Mouse (Mus musculus) embryonic facial prominence, embryonic 10.5 days (tissue): ENCODE measurements around the gene Cebpg. TPM values are rescaled to one million over a fixed set of nuclear protein-coding genes. Genes with fewer than 3 reads are reported as not detected.

Experiments
- DNase-seq: peaks from one replicate; pipeline ENCODE4 v3.0.0-alpha.2; 2017; ENCODE audit warnings: low spot score
- H3K27ac ChIP-seq: fragments of 300-500 bp; sonication (generic); replicated peaks from 2 replicates; pipeline ENCODE4 v1.5.1; 2016; ENCODE audit warnings: mild to moderate bottlenecking
- H3K27me3 ChIP-seq: fragments of 300-500 bp; sonication (generic); replicated peaks from 2 replicates; pipeline ENCODE4 v1.6.1; 2016; ENCODE audit warnings: low read depth, mild to moderate bottlenecking; ENCODE audit not compliant: poor library complexity, severe bottlenecking
- H3K36me3 ChIP-seq: fragments of 300-500 bp; sonication (generic); replicated peaks from 2 replicates; pipeline ENCODE4 v1.6.1; 2016; ENCODE audit warnings: mild to moderate bottlenecking, moderate library complexity
- H3K4me1 ChIP-seq: fragments of 300-500 bp; sonication (generic); 2 replicates; pipeline ENCODE4 v1.6.1; 2016
- H3K4me3 ChIP-seq: fragments of 300-500 bp; sonication (generic); 2 replicates; pipeline ENCODE4 v1.5.1; 2016; ENCODE audit warnings: mild to moderate bottlenecking, moderate library complexity
- H3K9me3 ChIP-seq: fragments of 300-500 bp; sonication (generic); 2 replicates; pipeline ENCODE4 v1.6.1; 2016; ENCODE audit warnings: mild to moderate bottlenecking
- WGBS: fragments of 180-500 bp; shearing (Covaris S2); methylation state at CpG from one replicate; pipeline ENCODE4 v1.1.7; 2016; 5-methylcytosine and 5-hydroxymethylcytosine counted together
- polyA plus RNA-seq: library from polyadenylated mRNA; unstranded; fragments of >200 nt; fragmentation: Nextera tagmentation; extraction: Ambion mirVana; gene quantifications from 2 replicates; pipeline ENCODE4 v1.2.1, GENCODE M21; 2016

The Cebpg gene
- 42.9 and 46.8 TPM in 2 replicates for polyA plus RNA-seq

- peak within 1 kb of the TSS; percentile 97 for H3K4me3 ChIP-seq
- under 1% methylated on average over 52 of the region's 53 CpGs for WGBS
- no peaks in the 10 kb centered on the region; the same call in 1 of the 2 replicates for H3K9me3 ChIP-seq
- H3K27me3 ChIP-seq, result no peaks in the 10 kb centered on the region
- DNase-seq, result peak; percentile 96
- H3K36me3 ChIP-seq, result peaks cover 6% of the 10 kb centered on the region; the same call in 1 of the 2 replicates
- H3K4me1 ChIP-seq, result peaks cover 26% of the 10 kb centered on the region
- peak within 1 kb of the TSS; percentile 97 for H3K27ac ChIP-seq
These were observed at the start of gene Cebpg for GRCm38 (mm10) chr7:35056436-35056864. Gene Cebpg, minus strand, starts transcription at chr7:35056573.

- Histone ChIP-seq H3K4me3 (no peak overlapping the region), H3K27ac (no peak overlapping the region), H3K27me3 (no peaks in the 10 kb centered on the region), H3K4me1 (no peaks in the 10 kb centered on the region), H3K9me3 (no peaks in the 10 kb centered on the region; the same call in 1 of the 2 replicates), H3K36me3 (no peaks in the 10 kb centered on the region)
- WGBS, result 92% methylated on average over 4 of the region's 4 CpGs
- no peak for DNase-seq
These were observed 43.2 kb upstream of the Cebpg start for GRCm38 (mm10) chr7:35099528-35099927.

- Histone ChIP-seq H3K4me1 (no peaks in the 10 kb centered on the region), H3K4me3 (no peak overlapping the region), H3K36me3 (no peaks in the 10 kb centered on the region), H3K9me3 (no peaks in the 10 kb centered on the region; the same call in 1 of the 2 replicates), H3K27me3 (no peaks in the 10 kb centered on the region), H3K27ac (no peak overlapping the region)
- no peak for DNase-seq
- WGBS, result 79% methylated on average over 4 of the region's 4 CpGs
These were observed 42.4 kb upstream of the Cebpg start for GRCm38 (mm10) chr7:35098777-35099176.

- Histone ChIP-seq H3K36me3 (no peaks in the 10 kb centered on the region), H3K27ac (no peak overlapping the region), H3K27me3 (no peaks in the 10 kb centered on the region), H3K4me1 (0 out of 2 replicates have a peak, but pooled peaks cover 7% of the 10 kb centered on the region), H3K4me3 (no peak overlapping the region), H3K9me3 (no peaks in the 10 kb centered on the region)
- WGBS, result 76% methylated on average over 9 of the region's 9 CpGs
- no peak for DNase-seq
These were observed 38.8 kb upstream of the Cebpg start for GRCm38 (mm10) chr7:35094975-35095678.

- no peak overlapping the region for H3K4me3 ChIP-seq
- H3K27ac ChIP-seq, result no peak overlapping the region
- H3K27me3 ChIP-seq, result peaks cover 16% of the 10 kb centered on the region; the same call in 1 of the 2 replicates
- WGBS, result 76% methylated on average over 5 of the region's 5 CpGs
- H3K4me1 ChIP-seq, result peaks cover 23% of the 10 kb centered on the region
- no peaks in the 10 kb centered on the region for H3K36me3 ChIP-seq
- DNase-seq, result no peak
- no peaks in the 10 kb centered on the region for H3K9me3 ChIP-seq
These were observed 34.2 kb upstream of the Cebpg start for GRCm38 (mm10) chr7:35090550-35090949.

GRCm38 (mm10) chr7:35086271-35086861, 30.0 kb upstream of the Cebpg start:
- peak overlapping the region; percentile 49 for H3K4me3 ChIP-seq
- no peaks in the 10 kb centered on the region for H3K36me3 ChIP-seq
- DNase-seq, result peak; percentile 70
- 2% methylated on average over 21 of the region's 21 CpGs for WGBS
- H3K4me1 ChIP-seq, result peaks cover 24% of the 10 kb centered on the region
- no peaks in the 10 kb centered on the region for H3K9me3 ChIP-seq
- H3K27me3 ChIP-seq, result peaks cover 27% of the 10 kb centered on the region; the same call in 1 of the 2 replicates
- H3K27ac ChIP-seq, result no peak overlapping the region; the same call in 1 of the 2 replicates

- Histone ChIP-seq H3K4me1 (peaks cover 33% of the 10 kb centered on the region), H3K27me3 (peaks cover 27% of the 10 kb centered on the region; the same call in 1 of the 2 replicates), H3K9me3 (no peaks in the 10 kb centered on the region), H3K36me3 (no peaks in the 10 kb centered on the region), H3K4me3 (no peak overlapping the region), H3K27ac (no peak overlapping the region)
- 82% methylated on average over 12 of the region's 12 CpGs for WGBS
- no peak for DNase-seq
These were observed 28.4 kb upstream of the Cebpg start for GRCm38 (mm10) chr7:35084565-35085360.

- no peak for DNase-seq
- WGBS, result 79% methylated on average over 9 of the region's 9 CpGs
- no peak overlapping the region for H3K4me3 ChIP-seq
- H3K27me3 ChIP-seq, result peaks cover 21% of the 10 kb centered on the region; the same call in 1 of the 2 replicates
- no peaks in the 10 kb centered on the region for H3K36me3 ChIP-seq
- H3K27ac ChIP-seq, result peak overlapping the region; percentile 40; the same call in 1 of the 2 replicates
- H3K4me1 ChIP-seq, result peaks cover 25% of the 10 kb centered on the region
- no peaks in the 10 kb centered on the region for H3K9me3 ChIP-seq
These were observed 25.2 kb upstream of the Cebpg start for GRCm38 (mm10) chr7:35081406-35082104.

- Histone ChIP-seq H3K27ac (peak overlapping the region; percentile 40), H3K9me3 (no peaks in the 10 kb centered on the region), H3K4me1 (peaks cover 19% of the 10 kb centered on the region), H3K36me3 (no peaks in the 10 kb centered on the region), H3K4me3 (peak overlapping the region; percentile 6; the same call in 1 of the 2 replicates), H3K27me3 (peaks cover 14% of the 10 kb centered on the region; the same call in 1 of the 2 replicates)
- peak; percentile 35 for DNase-seq
- 29% methylated on average over 10 of the region's 10 CpGs for WGBS
These were observed 24.5 kb upstream of the Cebpg start for GRCm38 (mm10) chr7:35080843-35081338.

- Histone ChIP-seq H3K4me1 (peaks cover 12% of the 10 kb centered on the region), H3K4me3 (no peak overlapping the region), H3K9me3 (no peaks in the 10 kb centered on the region), H3K36me3 (no peaks in the 10 kb centered on the region), H3K27ac (peak overlapping the region; percentile 35; the same call in 1 of the 2 replicates), H3K27me3 (no peaks in the 10 kb centered on the region)
- 46% methylated on average over 5 of the region's 5 CpGs for WGBS
- DNase-seq, result no peak
These were observed 20.3 kb upstream of the Cebpg start for GRCm38 (mm10) chr7:35076645-35077044.

GRCm38 (mm10) chr7:35066640-35067212, 10.4 kb upstream of the Cebpg start:
- no peaks in the 10 kb centered on the region for H3K9me3 ChIP-seq
- no peaks in the 10 kb centered on the region for H3K4me1 ChIP-seq
- WGBS, result 82% methylated on average over 8 of the region's 8 CpGs
- H3K27me3 ChIP-seq, result no peaks in the 10 kb centered on the region
- DNase-seq, result no peak
- H3K36me3 ChIP-seq, result no peaks in the 10 kb centered on the region
- no peak overlapping the region for H3K4me3 ChIP-seq
- no peak overlapping the region for H3K27ac ChIP-seq
